Mouse (Mus musculus) adipocyte (in vitro differentiated cells): ENCODE measurements at regions not wholly inside any gene's neighbourhood (a gene's known extent, or its start where the extent isn't known, plus 50 kb on each side); places are given as distances from the start of the nearest gene placed in this dataset.
A peak's percentile ranks its signal among the peaks of the same experiment; 100 is the strongest.

Source experiments
- DNase-seq: peaks from one replicate; pipeline ENCODE4 v3.0.0-alpha.2; 2016; ENCODE audit warnings: low spot score

DNA sequence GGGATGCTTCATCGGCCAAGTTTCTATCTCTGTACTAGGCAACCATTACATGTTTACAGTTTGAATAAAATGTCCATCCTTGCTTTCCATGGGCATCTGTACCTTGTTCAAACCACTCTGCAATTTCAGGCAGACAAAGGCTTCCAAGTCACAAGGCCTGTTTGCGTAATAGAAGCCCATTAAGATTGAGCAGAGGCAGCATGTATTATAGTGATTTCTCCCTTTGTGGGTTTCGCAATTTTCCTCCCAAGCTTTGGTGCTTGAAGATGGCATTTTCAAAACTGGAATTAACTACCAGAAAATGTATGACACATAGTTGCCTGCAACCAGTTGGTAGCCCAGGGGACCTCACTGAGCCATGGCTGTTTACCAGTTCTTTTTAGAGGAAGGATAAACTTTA lies 158.9 kb upstream of the Pkn2 start:
- DNase-seq = peak; percentile 55

DNA sequence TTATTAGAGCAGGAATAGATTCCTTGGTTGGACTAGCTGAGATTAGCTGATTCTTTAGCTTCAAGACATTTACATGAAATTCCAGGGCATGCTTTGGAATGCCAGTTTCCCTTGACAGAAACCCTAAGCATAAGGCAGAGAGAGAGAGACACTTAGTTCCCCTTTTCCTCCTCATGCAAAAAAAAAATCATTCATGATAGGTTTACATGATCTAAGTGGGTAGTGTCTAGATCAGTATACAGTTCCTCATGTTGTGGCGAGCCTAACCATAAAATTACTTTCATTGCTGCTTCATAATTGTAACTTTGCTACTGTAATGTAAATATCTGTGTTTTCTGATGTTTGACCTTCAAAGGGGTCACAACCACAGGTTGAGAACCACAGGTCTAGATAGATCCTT lies 154.3 kb upstream of the Pkn2 start:
- DNase-seq = no peak

DNA sequence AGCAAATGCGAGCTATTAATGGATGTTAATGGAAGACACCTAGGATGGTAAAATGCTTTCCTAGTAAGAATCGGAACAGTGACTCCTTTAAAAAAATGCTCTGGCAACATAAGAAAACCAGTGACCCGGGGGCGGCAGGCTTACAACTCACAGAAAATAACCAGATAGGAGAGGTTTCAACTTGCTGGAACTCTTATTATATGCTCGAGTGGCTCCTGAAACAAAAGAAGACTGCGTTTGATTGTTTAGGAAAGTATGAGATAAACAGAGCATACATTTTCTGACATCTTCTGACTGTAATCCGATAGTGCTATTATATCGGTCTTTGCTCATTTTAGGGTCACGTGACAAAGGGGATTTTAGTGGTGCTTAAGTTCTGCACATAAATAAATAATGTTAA lies 152.8 kb upstream of the Pkn2 start:
- DNase-seq = no peak

DNA sequence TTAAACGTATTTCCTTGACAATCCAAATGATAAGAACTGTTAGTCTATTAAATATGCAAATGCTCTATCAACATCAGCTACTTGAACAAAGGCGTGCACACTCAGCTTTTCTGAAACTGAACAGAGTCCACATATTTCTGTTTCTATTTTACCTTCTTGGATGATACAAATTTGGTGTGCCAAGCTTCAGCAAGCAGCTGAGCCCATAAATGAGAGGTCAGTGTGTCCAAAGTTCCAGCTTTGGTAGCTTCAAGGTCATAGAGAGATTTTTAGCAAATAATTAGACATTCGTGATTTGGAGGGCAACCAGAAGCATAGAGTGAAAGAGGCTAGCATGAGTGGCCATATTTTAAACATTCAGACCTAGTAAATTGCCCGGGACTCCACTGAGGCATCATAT lies 140.7 kb upstream of the Pkn2 start:
- DNase-seq = no peak

DNA sequence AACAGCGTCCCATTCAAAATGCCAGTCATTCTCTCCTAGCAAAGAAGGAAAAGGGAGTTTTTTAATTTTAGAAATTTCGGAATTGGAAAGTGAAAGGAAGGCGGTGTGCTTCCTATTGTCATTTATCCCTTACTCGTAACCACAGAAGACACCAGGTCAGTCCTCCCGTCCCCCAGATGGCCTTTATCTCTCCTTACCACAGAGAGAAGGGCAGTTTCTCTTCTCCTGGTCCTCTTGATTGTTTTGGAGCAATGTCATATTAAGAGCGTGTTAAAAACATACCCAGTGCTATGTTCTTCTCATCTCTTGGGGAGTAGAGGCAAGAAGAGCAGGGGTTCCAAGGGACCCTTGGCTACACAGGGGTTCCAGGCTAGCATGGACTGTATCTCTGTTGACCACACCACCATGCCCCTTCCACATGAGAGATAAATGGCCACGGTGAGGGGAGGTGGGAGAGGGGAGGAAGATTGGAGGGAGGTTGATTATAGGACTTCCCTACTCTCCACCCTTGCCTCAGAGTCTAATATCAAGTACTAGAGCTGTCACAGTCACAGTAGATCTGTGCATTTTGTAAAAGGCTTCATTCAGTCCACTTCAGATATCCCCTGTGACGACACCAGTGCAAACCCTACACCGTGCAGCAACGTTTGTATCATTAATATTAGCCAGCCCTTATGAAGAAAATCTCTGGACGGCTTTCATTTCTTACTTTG lies 139.5 kb upstream of the Pkn2 start:
- no peak for DNase-seq

DNA sequence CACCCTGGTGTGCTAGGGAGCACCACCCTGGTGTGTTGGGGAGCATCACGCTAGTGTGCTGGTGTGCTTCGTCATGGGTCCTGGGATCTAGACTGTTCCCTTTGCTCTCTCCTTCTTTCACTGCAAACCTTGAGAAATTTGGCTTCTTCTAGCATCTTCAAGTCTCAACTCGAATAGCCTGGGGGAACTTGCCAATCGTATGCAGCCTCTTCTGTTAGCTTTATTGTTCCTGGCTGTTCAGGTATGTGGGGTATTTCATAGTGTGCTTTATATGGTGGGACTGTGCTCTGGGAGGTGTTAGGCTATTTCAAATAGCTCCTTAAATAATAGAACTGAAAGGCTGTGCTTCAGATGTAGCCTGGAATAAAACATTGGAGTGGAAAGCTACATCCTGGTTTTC lies 135.7 kb upstream of the Pkn2 start:
- no peak for DNase-seq

DNA sequence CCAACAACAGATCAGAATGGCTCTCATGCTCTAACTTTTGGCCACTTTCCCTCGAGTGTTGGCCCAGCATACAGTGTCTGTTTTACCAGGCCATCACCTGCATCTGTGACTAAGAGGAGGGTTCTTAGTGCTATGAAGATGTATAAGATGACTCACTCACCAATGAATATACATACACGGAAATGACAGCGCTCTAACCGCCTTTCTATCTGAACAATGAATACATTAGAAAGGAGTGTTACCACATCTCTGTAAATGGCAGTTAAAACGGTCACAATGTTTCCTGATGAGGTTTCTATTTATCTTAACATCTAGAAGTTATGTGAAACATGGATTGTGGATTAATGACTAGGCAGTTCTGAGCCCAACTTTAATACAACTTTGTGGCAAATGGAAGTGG lies 135.0 kb upstream of the Pkn2 start:
- no peak for DNase-seq

DNA sequence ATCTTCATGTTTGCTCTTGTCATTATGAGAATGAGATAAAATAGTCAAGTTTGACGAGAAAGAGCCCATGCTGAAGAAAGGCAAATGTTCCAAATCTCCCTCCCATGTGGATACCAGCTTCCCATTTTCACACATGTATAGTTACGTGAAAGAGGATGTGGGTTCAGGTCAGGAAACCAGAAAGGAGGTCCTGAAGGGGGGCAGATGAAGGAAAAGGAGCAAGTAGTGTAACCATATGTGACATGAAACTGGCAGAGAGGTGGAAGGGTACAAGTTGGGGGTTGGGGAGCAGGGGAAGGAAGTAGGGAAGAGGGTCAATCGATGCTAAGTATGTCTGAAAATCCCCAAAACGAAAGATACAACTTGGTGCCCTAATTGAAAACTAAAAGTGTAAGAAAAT lies 132.6 kb upstream of the Pkn2 start:
- DNase-seq = no peak

DNA sequence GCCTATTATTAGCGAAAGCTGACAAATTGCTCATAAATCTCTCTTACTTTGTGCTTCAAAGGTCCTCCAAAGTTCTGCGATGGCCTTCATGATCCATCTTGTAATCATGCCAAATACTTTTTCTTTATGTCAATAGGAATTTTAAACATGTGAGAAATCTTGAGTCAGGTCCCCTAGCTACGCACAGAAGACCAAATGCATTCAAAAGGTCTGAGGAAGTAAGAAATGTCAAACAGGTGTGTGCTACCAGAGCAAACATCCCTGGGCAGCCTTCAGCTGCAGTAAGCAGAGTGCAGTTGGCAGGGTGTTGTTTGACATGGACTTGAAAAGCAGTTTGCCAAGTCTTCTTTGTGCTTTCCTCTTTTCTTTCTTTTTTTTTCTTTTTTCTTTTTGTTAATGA lies 125.2 kb upstream of the Pkn2 start:
- DNase-seq = no peak

DNA sequence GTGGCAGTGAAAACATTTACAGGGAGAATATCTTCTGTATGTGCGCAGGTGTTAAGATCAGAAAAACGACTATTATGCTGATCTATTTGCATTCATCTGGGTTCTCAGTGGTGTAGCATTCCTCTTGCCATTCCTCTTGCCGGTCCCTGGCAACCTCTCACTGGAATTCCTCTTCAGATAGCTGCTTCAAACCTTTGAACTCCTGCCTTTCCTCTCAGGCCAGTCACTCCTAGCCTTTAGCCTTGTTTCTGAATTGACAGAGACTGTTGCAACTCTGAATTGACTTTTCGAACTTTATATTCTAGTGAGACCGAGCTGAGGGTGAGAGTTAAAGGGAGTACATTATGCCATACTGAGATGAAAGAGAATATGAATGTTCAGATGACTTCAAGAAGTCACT lies 120.1 kb upstream of the Pkn2 start:
- DNase-seq = peak; percentile 17

DNA sequence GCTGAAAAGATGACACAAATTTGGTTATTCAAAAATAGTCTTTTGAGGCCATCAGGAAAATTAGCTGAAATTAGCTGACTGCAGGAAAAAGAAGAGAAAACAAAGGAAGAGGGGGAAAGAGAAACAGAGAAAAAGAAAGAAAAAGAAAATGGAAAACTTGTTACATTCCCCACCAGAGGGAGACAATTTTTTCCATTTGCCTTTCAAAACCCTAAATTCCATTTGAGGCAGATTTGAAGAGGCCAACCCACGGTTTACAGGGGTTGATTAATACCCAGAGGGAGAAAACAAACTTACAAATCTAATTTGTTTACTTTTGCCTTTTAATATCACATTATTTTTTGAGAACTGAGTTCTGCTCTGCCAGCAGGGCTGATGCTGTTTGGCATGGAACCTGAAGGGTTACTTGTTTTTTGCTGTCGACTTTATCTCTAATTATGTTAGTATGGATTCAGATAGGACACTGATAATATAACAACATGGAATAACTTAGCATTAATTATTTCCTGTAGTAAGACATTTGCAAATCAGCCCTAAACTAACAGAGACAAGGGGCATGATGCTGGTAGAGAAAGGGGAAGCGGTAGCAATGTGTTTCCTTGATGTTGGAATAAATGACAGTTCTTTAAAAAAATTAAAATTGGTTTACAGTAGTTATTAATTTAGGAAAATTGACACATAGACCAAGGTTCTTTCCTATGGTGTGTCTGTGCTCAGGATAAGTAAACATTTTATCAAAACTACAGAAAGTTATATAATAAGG lies 114.4 kb upstream of the Pkn2 start:
- peak; percentile 45 for DNase-seq

DNA sequence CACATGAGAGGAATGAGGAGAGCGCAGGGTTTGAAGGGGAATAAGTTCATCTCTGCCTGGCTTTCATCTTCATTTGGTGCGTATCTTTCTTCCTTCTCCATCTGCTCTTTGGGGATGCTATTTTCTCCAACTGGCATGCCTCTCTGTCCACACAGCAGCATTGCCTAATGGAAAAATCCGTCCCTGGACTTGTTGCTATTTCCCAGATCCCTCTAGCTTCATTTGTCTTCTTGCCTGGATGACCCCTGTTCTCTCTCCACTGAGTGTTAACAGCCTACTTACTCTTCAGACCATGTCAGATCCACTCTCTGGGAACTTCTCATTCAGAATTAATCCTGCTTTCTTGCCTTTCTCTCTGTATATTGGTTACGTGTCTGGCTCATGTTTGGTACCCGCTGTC lies 102.7 kb upstream of the Pkn2 start:
- peak; percentile 14 for DNase-seq

DNA sequence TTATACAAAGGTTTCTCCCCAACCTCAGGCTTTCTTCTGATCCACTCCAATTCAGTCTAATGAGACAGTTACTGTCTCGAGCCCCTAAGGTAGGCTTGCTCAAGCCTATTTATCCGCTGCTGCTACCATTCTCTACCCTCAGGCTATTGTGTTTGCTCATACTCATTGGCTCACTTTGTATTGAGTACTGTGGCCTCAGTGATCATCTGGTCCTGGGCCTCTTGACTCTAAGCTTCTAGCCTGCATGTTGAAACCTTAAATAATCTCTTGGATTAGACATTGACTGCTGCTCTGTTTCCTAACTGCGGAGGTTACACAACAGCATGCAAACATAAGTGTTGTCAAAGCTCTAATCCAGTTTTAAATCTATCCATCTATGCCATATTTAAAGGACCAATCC lies 99.4 kb upstream of the Pkn2 start:
- DNase-seq = no peak

DNA sequence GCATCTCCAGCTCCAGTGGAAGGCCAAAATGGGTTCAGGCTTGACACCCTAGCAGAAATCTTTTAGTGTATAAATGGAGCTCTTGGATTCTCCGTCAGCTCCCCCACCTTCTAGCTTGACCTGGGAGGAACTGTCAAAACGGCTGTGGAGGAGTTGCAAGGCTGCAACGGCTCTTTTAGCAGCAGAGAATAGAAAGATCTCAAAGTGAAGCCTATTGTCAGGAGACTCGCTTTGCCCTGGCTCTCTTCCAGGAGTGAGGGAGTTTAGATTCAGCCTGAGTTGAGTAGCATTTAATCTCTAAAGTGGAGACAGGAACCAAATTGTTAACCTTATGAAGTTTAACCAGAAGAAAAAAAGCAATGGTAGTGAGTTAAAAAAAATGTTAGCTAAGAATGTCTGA lies 97.4 kb upstream of the Pkn2 start:
- peak; percentile 61 for DNase-seq

DNA sequence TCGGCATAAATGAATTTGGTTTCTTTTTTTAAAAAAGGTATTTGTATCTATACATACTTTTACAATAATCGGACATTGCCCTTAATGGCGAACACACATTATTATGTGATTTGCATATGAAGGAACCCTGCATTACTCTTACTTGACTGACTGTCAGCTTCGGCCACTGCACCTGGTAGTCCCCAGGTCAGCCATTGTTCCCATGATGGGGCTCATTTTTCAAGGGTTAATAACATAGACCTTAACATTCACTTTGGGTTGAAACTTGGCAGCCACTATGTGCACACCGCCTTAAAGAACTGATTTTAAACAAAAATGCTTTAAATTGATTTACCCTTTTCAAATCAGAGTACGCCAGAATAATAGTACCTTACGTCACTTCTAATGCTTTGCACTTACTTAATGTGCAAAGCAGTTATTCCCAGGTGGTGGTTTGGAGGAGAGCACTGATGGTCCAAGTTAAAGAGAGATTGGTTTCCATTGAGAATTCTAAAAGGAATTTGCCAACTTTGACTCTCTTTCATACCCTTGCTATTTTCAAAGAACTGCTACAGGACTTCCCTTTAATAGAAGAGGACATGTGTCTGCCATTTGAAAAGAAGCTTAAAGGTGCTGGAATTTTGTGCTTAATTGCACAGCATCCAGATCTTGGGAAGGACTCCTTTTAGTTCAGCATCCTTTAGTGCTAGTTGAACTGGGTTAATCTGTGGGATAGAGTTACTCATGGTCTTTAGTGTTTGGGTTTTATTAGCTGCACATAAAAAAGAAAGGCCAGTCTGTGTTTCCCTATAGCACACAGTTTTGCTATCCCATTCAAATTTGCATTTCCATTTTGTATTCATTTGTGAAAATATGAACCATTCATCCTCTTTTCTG lies 95.0 kb upstream of the Pkn2 start:
- no peak for DNase-seq

DNA sequence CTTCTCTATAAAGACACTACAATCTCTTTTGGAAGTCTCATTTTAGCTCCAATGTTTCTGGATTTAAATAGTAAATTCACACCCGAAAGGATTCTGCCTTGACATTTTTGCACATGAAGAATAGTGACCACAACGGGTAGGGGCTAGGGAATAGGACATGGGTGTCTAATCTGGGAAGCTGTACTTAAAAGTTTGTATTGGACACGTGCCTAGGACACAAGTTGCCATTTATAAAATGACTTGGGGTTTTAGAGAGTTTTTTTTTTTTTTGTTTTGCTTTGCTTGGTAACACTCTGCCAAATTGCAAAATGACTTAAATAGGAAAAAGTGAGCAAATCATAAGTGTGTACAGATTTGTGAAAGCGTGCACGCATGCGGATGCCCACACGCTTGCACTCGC lies 93.8 kb upstream of the Pkn2 start:
- DNase-seq = peak; percentile 83

DNA sequence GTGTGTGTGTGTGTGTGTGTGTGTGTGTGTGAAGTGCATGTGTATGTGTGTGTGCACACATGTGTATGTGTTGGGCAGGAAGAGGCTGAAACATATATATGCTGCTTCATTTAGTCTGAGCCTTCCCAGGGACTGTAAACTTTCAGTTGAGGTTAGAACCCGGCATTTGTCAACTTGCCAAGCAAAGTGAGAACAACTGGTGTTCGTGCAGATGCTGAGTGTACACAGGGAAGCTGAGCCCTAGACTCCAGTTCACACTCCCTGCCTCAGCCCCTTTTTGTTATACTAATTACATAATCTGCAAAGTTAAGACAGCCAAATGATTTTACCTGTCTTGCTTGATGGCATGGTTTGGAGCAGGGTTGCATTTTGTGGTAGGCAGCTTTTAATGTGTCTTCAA lies 87.7 kb upstream of the Pkn2 start:
- no peak for DNase-seq

DNA sequence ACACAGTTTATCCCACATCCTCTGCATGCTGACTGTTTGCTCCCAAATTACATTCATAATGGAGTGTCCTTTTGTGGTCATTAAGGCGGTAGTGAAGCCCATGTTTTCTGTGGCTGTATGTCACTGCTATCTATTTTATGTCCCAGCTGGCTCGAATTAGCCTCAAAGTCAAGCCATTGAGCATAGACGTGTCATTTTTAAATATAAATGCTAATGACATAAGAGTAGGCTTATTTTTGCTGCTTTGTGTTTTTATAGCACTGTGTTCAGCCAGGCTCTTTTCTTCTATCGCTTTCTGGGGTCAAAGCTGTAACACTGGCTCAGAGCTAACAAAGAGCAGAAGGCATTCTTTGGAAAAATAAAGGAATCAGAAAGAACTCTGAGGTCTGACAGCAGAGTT lies 83.8 kb upstream of the Pkn2 start:
- DNase-seq = no peak

DNA sequence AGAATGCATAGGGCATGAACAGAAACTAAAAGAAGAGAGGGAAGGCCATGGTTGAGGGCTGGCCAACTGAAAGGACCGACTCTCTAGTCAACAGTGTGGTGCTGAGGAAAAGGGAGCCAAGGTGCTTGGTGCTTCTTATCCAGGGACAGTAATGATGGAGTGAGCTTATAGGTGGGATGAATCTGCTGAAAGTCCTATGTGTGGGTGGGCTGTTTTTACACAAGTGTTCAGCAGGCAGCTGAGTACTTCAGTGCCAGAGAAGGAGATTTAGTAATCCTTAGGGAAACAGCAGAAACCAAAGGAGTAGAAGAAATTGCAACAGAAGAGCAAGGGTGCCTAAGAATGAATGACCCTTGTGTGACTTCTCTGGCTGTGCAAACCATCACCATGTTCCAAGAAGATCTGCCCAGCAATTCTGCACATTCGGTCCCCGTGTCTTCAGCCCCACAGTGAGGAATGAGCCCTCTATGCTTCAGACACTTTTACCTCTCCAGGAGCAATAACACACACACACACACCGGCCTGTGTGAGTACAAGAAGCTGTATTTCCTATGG lies 82.1 kb upstream of the Pkn2 start:
- DNase-seq = peak; percentile 43

DNA sequence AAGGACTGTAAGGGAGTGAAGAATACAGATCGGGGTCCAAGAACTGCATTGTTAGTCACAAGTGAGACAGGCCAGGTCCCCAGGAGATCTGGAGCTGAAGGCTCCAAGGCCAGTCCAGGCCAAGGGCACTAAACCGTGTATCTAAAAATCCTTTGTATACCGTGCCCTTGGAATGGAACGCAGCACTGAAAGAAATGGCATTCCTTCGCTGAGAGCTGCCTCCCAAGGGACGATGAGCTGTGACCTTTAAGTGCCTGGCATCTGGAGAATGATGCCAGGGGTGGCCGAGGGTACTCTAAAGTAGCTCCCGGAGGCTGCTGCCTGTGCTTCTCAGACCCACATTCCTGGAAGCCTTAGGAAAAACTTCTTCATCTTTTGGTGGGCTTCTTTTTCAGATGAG lies 76.0 kb upstream of the Pkn2 start:
- no peak for DNase-seq

DNA sequence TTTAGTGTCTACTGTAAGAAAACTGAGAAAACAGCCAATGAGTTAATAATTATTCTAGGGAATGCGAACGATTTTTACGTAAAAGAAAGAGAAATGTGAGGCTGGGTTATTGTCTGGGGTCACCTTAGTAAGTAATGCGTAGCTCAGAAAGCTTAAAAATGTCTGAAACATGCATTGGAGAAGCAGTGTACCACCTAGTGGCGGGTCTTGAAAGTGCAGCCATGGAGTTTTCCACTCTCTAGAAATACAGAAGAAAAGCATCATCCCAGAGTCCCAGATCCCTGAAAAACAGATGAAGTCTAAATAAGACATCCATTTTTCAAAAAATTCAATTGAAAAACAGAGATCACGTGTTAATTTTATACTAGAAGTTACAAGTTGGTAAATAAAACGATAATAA lies 67.0 kb upstream of the Pkn2 start:
- DNase-seq = peak; percentile 59

DNA sequence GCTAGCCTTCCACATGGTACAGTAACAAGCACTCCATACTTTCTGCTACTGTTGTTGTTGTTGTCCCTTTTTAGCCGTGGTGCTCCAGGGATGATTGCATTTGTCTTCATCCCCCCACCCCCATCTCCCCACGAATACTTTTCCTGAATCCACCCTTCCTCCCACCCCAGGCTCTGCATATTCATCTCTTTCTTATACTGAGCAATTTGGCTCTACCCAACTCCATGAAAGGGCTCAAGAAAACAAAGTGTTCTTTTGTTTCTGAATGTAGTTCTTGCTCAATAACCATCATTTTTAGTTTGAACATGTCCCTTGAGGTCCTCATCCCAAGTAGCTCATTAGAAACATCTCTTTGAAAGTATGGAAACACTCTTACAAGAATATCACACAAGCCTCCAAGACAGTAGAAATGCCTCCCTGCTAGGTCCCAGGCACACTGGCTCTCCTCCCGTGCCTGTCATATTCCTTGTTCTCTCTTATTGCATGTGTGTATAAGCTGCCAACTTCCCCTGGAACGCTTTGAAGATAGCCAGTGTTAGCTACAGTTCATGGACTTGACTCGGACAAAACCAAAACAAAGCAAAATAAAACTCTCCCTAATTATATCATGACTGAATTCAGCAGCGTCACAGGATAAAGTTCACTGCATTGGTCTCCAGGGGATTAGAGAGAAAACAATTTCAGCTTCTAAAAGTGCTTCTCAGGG lies 59.7 kb upstream of the Pkn2 start:
- peak; percentile 60 for DNase-seq
